Mouse (Mus musculus) left cerebral cortex, adult 11 months (tissue): ENCODE data around the gene Esrrg.

Experiments used
- DNase-seq: peaks from one replicate; pipeline ENCODE4 v3.0.0; 2022; ENCODE audit warnings: low spot score

Gene Esrrg

DNA sequence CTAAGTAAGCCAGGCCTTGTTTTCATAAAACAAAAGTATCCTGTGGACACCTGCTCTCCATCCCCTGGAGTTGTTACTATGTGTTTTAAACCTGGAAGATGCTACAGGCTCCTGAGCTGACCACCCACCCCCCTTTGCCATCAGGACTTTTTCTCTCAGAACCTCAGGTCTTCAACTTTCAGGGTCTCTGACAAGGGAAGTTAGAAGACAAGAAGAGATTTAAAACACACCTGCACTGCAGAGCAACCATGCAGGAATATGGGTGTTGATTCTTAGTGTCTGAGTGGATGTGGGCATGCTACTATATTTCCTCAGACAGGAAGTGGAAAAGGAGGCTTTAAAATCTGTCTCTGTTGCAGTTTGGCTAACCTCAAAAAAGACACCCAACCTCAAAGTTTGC is 98.6 kb downstream of the Esrrg start:
- DNase-seq, result no peak

DNA sequence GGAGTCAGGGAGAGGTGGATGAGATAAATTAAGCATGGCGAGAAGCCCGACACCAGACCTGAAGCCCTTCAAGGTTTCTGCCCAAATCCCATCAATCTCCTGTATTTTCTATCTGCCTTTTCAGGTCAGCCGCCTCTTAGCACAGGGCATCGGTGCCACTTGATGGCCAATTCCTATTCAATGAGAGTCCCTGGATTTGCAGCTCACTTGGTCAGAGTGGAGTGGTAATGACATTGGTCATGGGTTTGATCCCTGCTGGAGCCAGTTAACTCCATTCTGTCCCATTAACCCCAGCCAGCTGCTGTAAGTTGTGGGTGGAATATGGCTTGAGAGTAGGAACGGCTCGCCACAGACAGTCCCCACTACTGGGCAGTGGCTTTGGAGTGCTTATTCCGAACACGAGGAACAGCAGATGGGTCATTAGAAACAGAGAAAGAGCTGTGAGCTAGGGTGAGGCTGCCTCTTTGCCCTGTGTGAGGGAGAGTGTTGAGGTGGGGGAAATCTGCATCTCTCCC is 101.9 kb downstream of the Esrrg start:
- DNase-seq, result no peak

DNA sequence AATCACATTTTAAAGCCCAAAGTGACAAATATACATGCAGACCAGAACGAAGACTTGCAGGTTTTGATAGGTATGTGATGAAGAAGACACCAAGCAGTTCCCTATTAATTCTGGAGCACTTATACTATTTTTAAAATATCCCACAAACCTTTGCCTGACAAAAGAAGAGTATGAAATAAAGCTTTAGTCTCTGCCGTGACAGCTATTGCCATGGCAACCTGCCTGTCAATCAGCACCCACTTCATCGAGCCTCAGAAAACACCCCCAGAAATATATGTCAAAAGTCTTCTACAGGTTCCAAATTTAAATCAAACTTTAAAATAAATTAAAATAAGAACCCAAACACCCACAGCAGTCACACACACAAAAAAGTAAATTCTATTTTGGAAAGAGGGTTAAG is 112.4 kb downstream of the Esrrg start:
- peak; percentile 32 for DNase-seq

DNA sequence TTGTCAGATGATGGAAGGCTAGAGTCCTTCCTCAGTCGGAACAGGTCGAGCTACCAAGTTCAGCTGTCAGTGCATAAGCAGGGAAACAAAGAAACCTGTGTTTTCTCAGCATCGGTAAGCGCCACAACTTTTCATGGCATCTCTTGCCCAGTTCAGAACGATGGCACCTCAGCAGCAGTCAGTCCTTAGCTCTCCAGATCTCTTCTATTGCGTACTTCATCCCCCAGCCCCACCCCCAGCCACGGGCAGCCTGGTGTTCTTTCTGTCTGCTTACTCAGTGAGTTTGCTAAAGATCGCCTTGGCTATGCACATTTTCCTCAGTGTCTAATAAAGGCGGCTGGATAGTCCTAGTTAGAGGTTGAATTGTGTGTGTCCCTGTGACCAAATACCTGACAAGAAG is 113.4 kb downstream of the Esrrg start:
- DNase-seq, result no peak

DNA sequence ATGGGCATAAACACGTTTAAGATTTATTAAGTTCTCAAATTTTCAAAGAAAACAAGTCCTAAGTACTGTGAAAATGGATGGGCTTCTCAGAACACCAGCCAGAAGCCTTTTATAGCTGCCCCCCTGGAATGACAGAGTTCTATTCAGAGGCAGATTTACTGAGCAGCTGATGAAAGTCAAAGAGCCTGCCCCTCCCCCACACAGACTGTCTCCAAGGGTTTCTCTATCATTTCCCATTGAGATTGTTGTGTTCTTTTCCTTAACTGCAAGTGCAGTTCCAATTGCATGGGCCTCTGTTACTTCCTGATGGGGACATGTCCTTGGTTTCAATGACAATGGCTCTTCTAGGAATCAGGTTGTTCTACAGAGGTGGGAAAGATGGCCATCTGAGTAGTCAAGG is 116.1 kb downstream of the Esrrg start:
- DNase-seq, result no peak

DNA sequence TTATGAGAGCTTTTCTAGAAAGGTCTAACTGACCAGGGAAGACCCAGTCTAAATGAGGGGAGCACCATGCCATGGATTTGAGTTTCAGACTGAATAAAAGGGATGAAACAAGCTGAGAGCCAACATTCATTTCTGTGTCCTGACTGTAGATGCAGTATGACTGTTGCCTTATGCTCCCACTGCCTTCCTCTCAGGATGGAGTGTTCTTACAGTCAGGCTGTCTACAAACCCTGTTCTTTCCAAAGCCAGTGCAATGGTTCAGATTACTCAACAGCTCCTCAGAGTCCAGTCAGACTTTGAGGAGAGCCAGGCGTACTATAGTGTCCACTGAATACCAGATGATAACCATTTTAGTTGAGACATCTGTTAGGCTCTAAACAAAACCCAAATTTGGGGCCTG is 116.8 kb downstream of the Esrrg start:
- no peak for DNase-seq

DNA sequence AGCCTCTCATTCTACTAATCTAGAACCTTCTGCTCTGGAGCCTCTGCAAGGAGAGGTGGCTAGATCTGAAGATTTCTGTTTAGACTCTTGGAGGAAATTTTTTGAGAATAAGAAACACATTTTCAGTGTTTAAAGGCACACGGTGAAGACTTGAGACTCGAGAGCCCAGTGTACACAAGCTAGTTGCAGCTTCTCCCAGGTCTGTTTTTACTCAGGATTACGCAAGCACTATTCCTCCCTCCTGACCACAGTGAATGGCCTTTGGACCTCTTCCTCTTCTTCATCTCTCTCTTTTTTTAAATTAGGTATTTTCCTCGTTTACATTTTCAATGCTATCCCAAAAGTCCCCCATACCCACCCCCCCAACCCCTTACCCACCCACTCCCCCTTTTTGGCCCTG is 122.6 kb downstream of the Esrrg start:
- DNase-seq, result no peak

DNA sequence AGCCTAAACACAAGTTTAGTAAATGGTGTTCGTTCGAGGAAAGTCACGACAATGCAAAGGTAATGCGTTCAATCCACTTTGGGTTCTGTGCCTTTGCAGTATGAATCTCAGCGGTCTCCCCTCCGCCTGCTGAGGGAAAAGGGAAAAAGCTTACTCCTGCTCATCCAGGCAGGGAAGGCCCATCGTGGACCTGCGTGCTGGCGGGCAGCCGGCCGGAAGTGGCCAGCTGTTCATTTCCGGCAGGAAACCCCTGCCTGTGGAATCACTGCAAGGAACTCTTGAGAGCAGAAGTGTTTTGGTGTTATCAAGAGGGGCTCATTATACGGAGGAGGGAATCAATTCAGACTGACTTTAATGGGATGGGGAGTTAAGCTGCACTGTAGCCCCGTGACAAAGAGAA is 127.9 kb downstream of the Esrrg start:
- DNase-seq, result no peak

DNA sequence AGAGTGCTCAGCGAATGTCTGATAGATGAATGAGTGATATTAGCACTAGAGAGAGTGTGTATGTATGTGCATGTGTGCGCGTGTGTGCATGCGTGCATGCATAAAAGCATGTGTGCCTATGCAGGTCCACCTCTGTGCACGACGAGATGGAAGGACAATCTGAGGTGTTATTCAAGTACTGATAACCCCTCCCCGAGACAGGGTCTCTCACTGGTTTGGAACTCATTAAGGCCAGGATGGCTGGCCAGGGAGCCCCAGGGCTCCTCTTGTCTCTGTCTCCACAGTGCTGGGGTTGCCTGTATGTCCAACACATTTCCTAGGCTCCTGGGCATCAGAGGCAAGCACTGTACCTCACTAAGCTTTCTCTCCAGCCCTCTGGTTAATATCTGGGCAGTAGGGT is 128.7 kb downstream of the Esrrg start:
- no peak for DNase-seq

DNA sequence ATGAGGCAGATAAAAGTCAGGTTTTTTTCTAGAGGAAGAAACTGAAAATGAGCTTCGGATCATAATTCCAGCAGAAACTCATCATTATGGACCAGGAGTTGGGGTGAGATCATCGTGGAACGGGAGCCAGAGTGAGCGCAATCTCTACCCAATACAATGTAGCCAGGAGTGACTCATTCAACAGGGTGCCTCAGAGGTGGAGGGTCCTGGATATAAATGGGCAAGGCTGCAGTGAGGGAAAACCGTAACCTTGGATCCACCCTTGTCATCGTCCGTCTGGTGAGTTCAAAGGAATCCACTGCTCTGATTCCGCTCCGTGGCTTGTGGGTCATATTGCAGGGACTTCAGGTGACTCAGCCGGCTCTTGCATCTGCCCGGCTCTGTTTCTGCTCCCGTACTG is 131.9 kb downstream of the Esrrg start:
- no peak for DNase-seq

DNA sequence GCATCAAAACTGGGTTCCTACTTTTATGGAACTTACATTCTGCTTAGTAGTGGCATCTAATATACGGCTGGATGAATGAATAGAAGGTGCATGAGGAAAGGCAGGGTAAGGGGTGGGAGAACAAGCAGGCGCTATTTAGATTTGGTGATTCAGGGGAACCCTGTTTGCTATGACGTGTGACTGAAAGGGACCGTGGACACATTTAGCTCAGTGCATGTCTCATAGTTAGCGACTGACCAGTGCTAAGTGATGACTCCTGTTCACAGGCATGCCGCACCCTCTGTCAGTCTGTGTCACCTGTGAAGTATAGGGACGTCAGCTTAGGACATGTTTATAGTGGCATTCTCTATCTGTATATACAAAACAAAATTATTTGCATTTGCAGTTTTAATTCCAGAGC is 132.7 kb downstream of the Esrrg start:
- no peak for DNase-seq

DNA sequence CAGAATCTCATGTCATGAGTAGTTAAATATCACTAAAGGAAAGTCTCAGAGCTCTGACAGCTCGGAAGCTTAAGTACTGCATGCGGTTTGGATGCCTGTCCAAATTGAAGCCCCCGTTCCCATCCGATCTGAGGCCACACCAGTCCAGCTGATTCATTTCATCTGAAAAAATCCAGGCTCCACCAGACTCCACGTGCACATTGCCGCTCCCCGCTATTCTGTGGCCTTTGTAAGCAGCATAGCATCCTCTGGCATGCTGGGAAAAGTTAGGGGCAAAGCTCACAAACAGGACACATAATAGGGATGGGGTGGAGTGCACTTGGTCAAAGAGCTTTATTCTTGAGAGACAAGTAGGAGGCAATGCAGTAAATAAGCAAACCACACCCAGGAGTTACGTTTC is 133.5 kb downstream of the Esrrg start:
- DNase-seq, result no peak

DNA sequence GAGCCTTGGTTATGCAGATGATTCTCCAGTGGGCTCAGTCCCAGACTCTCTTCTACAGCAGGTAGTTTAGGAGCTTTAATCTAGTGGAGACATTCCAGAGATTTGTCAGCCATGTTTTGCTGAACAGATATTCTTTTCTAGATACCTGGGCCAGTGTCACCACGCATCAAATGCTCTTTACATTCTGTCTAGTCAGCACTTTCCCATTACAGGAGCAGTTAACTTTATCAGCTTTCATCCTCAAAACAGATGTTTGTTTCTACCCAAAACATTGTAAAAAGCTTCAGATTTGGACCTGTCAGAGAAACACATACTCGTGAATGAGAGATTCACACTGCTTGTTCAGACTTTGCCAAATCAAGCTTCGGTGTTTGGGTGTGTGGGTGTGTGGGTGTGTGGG is 140.7 kb downstream of the Esrrg start:
- DNase-seq, result no peak

DNA sequence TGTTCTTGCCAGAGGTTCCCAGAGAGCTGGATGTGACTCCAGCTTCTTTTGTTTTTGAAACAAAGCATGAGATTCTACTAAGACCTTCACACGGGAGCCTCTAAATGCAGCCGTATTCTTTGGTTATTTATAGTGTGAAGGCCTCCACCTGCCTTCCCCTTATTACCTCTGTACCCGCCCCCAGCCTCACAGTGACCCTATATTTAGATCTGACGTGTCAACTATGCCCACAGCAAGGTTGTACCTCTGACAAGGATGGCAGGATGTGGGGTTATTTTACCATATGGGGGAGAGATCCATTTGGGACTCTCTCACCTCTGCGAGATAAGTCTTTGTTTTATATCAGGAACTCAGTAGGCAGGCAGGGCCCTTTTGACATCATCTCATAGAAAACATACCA is 141.3 kb downstream of the Esrrg start:
- DNase-seq, result no peak

DNA sequence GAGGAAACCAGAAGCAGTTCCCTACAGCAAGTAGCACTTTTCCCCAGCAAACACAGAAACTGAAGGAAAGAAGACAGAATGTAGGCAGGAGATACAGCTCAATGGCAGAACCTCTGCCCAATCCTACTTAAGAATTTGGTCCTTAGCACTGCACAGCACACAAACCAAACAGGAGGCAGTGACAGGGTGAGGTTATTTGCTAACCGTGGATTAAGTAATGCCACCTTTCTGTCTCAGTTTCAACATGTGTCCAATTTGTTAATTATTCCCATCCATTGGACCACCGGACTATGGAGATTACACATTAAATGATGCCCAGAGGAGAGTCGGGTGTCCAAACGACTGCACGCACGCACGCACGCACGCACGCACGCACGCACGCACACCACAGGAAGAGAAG is 146.9 kb downstream of the Esrrg start:
- DNase-seq, result no peak

DNA sequence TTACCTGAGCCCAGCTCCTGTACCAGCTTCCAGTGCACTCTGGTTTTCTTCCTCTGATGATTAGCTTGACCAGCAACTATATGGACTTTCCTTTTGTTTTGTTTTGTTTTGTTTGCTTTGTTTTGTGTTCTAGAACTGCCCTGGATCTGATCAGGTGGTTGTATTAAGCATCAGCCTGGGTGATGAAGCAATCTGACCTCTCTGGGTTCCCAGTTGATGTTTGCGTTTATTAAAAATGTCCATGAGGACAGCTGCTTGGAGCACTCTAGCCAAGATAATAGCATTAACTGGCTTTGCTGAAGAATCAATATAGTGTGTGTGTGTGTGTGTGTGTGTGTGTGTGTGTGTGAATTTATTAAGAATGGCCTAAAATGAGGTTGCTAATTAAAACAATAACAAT is 149.4 kb downstream of the Esrrg start:
- no peak for DNase-seq

DNA sequence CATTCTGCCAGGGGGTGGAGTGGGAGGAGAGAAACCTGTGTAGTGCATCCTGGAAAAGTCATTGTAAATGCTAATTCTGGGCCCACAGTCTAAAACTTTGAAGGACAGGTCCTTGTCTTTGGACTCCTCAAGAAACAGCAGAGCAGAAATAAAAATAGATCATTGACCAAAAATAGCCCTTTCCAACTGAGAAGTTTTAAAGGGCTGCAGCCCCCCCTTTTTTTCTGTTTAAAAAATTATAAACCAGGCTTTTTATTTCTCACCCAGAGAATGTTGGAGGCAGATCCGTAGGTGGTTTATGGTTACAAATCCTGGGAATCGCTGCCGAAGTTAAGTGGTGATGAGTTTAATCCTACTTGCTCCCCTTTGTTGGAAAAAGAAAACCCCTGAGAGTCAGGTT is 150.0 kb downstream of the Esrrg start:
- no peak for DNase-seq

DNA sequence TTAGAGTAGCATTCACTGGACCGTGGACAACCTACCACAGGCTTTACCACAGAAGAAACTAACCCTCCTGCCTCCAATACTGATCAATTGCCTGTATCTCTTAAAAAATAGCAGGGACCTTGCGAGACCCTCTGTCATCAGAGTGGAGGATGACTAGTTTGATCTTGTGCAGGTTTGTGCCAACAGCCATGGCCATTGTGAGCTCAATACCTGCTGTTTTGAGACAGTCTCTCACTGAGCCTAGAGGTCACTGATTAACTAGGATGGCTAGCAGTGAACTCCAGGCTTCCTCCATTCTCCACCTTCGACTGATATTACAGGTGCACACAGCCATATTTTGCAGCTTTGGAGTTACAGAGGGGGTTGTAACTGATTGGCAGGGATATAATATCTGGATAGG is 150.9 kb downstream of the Esrrg start:
- no peak for DNase-seq

DNA sequence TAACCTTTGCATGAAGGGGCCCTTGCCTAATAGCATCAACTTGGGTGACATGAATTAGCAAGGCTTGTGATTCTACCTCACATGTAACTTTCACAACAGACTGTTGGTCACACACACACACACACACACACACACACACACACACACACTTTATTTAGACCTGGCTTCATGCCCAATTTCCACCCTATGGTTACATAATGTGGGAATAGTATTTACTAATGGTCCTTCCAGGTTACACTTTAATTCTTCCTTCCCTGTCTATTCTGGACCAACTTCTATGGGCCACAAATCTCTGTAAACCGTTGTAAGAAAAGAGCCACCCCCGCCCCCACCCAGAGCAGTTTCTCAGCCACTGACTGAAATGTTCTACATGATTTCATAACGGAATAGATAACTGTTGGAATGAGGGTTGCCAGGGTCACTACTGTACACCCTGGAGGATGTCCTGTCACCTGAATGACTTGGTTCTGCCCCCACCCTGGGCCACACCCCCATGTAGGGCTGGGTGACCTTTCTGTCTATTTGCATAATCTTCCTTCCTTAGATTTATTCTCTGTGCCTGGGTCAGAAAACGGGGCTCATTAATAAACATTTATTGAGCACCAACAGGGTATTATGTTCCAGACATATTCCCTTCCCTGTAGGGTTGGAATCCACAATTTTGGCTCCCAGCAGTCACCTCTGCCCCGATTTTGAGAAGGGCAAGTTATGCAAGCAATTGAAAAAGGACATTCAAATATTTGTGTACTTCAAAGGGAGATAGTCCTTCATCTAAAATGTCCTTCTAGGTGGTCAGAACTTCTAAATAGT is 154.3 kb downstream of the Esrrg start:
- no peak for DNase-seq

DNA sequence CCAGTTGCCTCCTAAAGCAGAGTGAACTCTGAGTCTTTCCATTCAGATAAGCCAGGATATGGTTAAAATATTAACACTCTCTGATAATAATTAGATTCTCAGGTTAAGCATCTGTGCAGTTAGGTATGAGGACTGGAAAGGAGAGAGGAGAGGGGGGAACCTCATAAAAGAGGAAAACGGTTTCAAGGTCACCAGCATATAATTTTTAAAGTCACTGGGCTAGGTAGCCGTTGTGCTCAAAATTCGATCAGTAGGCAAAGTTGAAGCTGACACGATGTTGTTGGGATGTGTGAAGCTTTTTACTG is 154.8 kb downstream of the Esrrg start:
- no peak for DNase-seq

DNA sequence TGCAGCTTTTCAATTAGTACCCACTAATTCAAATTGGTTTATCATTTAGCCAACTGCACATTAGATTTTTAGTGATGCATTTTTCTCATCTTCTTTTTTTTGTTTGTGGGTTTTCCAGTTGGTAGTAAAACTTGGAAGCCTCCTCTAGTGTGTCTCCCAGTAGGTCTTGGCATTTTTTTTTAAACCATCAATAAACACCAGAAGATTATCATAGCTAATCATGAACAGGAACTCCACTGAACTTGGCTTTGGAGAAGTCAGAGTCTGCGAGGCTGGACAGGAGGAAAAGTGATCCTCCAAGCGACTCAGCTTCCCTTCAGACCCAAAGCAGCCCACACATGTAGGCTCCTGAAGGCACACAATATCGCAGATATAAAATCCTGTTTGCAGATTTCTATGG is 155.2 kb downstream of the Esrrg start:
- no peak for DNase-seq

DNA sequence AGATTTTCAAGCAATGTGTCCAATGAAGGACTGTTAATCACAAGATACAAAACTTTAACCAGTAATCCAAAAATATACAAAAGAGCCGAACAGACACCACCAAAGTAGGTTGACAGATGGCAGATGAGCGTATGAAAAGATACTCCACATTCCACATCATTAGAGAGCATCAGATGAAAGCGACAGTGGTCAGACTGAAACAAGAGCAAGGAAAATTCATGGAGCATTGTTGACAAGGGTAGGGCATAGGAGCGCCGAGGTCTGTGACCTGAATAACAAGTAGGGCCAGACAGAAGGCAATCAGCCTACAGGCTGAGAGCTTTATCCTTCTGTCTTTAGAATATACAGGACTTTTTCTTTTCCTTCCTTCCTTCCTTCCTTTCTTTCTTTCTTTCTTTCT is 157.0 kb downstream of the Esrrg start:
- DNase-seq, result no peak

DNA sequence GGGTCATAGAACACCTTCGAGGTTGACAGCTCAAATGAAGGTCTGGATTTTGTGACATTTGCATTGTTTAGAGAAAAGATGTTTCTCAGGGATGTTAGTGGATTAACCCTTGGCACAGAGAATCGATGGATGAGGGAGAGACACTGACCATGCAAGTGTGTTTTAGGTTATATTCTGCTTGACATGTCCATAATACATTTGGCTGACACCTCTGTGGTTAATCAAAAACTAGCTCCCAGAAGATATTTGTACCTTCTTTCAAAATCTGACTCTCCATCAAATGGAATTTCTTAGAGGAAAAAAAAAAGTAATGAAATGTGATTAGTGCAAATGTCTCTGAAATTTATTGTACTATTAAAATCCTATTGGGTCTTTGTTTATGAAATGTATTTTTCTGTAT is 158.8 kb downstream of the Esrrg start:
- no peak for DNase-seq

DNA sequence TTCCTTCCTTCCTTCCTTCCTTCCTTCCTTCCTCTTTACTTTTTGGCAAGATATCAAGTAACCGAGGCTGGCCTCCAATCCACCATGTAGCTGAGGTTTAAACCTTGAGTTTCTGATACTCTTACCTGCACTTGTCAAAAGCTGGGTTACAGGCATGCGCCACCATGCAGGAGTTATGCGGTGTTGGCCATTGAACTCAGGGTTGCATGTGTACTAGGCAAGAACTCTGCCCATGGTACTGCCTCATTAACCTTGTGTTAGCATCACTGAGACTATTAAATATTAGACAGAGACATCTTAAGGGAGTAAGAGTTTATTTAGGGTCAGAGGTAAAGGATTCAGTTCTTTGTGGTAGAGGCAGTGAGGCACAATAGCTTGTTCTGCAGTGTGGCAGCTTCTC is 161.6 kb downstream of the Esrrg start:
- DNase-seq, result no peak

DNA sequence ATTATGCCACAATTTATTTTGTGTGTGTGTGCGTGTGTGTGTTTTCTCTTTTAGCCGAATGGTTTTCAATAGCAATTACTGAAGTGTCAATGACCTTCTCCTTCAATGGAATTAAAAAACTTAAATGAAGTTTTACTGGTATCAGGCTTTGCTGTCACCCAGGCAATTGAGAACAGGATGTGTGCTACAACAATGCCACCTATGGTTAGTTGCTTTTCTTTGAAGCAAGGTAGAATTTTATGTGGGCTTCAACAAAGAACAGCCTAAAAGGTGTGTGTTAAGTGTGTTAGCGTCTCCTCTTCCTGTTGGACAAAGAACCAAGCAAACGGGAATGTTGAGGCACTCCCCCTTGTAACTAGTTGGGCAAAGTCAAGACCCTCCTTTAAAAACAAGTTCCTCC is 162.5 kb downstream of the Esrrg start:
- no peak for DNase-seq
